Mouse (Mus musculus): ENCODE data around the gene Pde4d. TPM values are rescaled to one million over a fixed set of nuclear protein-coding genes. Genes with fewer than 3 reads are reported as not detected.
A peak's percentile ranks its signal among the peaks of the same experiment; 100 is the strongest.

Gene Pde4d
- polyA plus RNA-seq, 1 experiment = 56.2 TPM

DNA sequence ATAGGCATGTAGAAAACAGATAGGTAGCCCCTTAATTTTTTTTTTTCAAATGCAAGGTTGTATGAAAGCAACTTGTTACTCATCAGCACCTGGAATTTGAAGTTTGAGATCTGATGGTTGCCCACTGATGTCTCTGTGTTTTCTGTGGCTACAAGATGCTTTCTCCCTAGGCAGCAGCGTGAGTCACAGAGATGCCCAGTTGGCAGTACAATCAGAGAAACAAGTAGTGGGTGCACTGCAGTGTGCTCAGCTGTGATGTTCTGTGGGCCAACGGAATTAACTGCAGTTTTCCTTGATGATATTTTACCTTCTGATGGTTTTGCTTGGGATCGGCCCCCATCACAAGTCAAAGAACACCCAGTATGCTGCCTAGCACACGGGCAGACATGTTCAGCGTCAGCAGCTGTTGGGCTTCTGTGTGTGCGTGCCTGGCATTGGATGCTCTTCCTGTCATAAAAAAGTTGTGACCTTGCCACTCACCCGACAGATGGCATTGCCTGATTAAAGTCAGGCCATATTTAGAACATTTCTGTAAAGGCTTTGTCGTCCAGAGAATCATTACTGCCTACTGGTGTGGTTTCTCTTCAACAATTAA, 939.0 kb downstream of the Pde4d start:
- Histone ChIP-seq H3K4me1 (ENCODE audit: control insufficient read depth, insufficient read depth, insufficient read length, low read length) (no peaks in the 10 kb centered on the region), H3K4me3 (ENCODE audit: insufficient read depth, low read depth, low read length) (no peak overlapping the region), H3K27ac (replicated peaks; ENCODE audit: low read depth, low read length) (no peak overlapping the region)

DNA sequence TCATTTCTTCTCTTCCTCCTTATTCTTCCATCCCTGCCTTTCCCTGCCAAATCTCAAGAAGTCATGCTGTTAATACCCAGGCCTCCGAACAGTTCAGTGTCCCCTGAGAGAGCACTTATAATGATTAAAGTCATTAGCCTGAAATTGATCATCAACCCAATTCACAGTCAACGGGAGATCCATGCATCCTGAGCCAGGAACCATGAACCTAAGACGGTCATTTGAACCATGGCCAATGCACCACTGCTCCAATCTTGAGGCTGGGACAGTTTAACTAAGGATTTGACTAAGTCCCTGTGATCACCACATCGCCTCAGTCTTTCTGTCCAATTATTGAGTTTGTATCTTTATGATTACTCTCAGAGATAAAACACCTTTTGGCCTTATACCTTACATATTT, 952.6 kb downstream of the Pde4d start:
- Histone ChIP-seq H3K4me1 (ENCODE audit: control insufficient read depth, insufficient read depth, insufficient read length, low read length) (no peaks in the 10 kb centered on the region), H3K4me3 (ENCODE audit: insufficient read depth, low read depth, low read length) (no peak overlapping the region), H3K27ac (replicated peaks; ENCODE audit: low read depth, low read length) (no peak overlapping the region)

DNA sequence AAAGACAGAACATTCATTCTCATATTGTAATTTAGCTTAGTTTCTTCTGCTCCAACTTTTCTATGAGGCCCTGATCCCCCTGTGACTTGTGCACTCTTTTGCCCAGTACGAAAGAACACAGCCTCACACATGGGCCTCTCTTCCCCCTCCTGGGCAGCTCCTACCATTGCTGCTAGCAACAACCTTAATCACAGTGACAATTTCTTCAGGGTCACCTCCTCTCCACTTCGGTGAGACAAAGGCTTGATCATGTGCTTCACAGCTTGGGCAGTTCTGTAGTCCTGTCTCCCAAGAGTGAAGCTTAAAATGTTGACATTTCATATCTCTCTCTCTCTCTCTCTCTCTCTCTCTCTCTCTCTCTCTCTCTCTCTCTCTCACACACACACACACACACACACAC, 953.2 kb downstream of the Pde4d start:
- H3K4me3 ChIP-seq (ENCODE audit: insufficient read depth, low read depth, low read length) = no peak overlapping the region
- H3K4me1 ChIP-seq (ENCODE audit: control insufficient read depth, insufficient read depth, insufficient read length, low read length) = no peaks in the 10 kb centered on the region
- H3K27ac ChIP-seq (replicated peaks; ENCODE audit: low read depth, low read length) = no peak overlapping the region

DNA sequence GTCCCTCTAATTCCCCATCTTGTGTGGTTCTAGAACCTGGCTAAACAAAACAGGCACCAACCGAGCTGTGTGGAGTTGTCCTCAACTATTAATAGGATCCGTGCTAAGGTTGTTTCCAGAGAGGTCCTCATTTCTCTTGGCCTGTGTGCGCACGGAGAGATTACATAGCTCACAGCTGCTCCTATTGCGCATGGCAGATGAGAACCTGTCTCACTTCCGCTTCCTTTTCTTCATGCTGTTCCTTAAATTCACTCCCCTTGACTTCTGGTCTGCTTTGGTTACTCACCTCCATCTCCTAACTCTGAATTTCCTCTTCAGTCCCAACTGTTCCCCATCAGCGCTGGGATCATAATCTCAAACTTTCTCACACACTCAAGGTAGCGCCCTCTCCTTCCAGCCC, 956.6 kb downstream of the Pde4d start:
- H3K4me1 ChIP-seq (ENCODE audit: control insufficient read depth, insufficient read depth, insufficient read length, low read length) = no peaks in the 10 kb centered on the region
- H3K27ac ChIP-seq (replicated peaks; ENCODE audit: low read depth, low read length) = no peak overlapping the region
- H3K4me3 ChIP-seq (ENCODE audit: insufficient read depth, low read depth, low read length) = no peak overlapping the region

DNA sequence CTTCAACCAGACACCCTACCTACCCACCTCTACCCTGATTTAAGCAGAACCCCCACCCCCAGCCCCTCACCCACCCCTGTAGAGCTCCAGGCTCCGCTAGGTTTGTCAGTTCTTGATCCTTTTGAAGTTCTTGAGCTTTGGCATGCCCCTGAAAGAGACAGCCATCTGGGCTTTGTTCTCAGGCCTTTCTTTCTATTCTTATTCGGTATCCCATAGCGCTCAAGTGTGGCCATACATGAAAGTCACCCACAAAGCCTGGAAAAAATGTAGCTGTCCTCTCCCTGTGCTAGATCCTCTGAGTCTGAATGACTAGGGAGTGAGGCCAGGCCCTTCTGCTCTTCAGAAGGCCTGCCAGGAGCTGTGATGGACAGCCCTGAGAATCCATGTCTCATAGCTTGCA, 957.6 kb downstream of the Pde4d start:
- Histone ChIP-seq H3K27ac (replicated peaks; ENCODE audit: low read depth, low read length) (no peak overlapping the region), H3K4me3 (ENCODE audit: insufficient read depth, low read depth, low read length) (no peak overlapping the region), H3K4me1 (ENCODE audit: control insufficient read depth, insufficient read depth, insufficient read length, low read length) (no peaks in the 10 kb centered on the region)

DNA sequence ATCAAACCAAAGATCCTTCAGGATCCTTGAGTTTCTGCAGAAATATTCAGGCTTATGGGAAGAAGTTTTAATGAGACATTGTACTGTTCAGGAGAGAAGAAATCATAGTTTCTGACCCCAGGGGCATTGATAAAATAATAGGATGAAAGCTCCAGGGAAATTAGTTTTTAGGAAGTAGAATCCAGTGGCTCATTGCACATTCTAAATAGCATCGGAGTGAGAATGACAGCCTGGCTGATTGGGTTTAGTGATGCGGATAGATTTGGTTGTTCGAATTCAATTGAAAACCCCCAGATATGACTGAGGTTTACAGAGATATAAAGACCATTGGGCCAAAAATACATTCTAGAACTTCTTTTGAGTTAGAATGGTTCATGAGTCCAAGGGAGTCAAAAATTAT, 970.7 kb downstream of the Pde4d start:
- H3K4me1 ChIP-seq (ENCODE audit: control insufficient read depth, insufficient read depth, insufficient read length, low read length) = no peaks in the 10 kb centered on the region
- no peak overlapping the region for H3K27ac ChIP-seq (replicated peaks; ENCODE audit: low read depth, low read length)
- no peak overlapping the region for H3K4me3 ChIP-seq (ENCODE audit: insufficient read depth, low read depth, low read length)

DNA sequence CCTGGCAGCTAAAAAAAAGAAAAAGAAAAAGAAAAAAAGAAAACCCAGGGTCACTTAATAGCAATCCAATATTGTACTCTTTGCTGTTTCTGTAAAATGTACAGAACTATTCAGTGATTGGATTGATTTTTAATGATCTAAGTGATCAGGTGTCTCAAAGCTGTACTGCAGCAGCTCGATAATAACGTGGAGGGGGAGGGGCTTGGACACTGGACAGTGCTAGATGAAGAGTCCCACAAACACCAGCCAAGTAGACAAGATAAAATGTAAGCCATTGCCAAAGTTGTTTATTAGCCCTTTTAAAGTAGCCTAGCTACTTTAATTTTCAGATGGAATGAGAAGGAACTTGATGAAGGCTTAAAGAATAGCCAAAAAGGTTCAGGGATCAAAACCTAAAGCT, 975.2 kb downstream of the Pde4d start:
- H3K27ac ChIP-seq (replicated peaks; ENCODE audit: low read depth, low read length) = no peak overlapping the region
- no peak overlapping the region for H3K4me3 ChIP-seq (ENCODE audit: insufficient read depth, low read depth, low read length)
- no peaks in the 10 kb centered on the region for H3K4me1 ChIP-seq (ENCODE audit: control insufficient read depth, insufficient read depth, insufficient read length, low read length)

DNA sequence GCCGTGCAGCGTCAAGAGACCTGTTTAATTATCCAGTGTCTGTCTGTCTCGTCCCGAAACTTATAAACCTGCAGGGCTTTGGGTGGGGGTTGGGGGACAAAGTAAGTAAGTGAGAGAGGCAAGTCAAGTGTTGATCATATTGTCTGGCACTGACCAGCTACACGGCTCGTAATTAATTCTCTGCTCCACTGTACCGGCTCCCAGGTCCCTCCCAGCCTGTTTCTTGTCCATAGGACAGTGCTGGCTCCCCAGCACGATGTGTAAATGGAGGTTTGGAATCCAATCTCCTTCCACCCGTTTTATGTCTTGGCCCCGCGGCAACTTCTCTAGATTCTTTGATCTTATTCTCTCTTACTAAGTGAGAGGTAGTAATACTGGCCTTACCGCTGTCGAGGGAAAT, 975.8 kb downstream of the Pde4d start:
- Histone ChIP-seq H3K27ac (replicated peaks; ENCODE audit: low read depth, low read length) (no peak overlapping the region), H3K4me1 (ENCODE audit: control insufficient read depth, insufficient read depth, insufficient read length, low read length) (no peaks in the 10 kb centered on the region), H3K4me3 (ENCODE audit: insufficient read depth, low read depth, low read length) (no peak overlapping the region)

DNA sequence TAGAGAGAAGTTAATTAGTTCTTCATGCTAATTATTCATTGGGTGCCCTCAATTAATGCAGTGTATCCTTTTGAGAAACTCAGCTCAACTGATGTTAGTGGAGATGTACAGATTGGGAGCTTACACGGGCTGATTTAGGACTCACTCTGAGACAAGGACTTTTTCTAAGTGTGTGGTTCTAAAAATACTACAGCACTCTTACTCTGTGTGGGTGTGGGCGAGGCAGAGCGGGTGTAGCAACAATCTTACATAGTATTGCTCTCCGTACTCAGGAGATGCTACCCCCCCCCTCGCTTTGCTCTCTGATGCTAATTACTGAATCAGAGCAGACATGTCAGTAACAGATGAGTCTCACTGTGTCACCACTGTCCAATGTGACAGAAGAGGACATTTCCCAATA, 976.3 kb downstream of the Pde4d start:
- Histone ChIP-seq H3K27ac (replicated peaks; ENCODE audit: low read depth, low read length) (no peak overlapping the region), H3K4me1 (ENCODE audit: control insufficient read depth, insufficient read depth, insufficient read length, low read length) (no peaks in the 10 kb centered on the region), H3K4me3 (ENCODE audit: insufficient read depth, low read depth, low read length) (no peak overlapping the region)

DNA sequence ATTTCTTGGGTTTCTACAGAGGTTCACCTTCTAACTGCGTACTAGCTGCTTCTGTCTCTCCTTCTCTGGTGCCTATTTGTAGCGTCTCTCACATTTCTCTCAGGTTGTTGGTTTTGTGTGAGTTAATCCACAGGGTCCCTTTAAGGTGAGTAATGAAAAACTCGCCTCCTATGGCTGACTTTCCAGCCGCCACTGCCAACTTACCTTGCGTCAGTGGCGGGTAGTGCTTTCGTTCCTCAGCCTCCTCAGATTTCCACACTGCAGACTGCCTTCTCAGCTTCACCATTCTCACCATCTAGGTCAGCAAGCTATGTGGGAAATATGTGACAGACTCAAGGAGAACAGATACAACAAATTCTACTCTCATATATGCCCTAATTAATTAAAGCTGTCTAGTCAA, 977.8 kb downstream of the Pde4d start:
- H3K4me1 ChIP-seq (ENCODE audit: control insufficient read depth, insufficient read depth, insufficient read length, low read length) = no peaks in the 10 kb centered on the region
- no peak overlapping the region for H3K27ac ChIP-seq (replicated peaks; ENCODE audit: low read depth, low read length)
- no peak overlapping the region for H3K4me3 ChIP-seq (ENCODE audit: insufficient read depth, low read depth, low read length)

DNA sequence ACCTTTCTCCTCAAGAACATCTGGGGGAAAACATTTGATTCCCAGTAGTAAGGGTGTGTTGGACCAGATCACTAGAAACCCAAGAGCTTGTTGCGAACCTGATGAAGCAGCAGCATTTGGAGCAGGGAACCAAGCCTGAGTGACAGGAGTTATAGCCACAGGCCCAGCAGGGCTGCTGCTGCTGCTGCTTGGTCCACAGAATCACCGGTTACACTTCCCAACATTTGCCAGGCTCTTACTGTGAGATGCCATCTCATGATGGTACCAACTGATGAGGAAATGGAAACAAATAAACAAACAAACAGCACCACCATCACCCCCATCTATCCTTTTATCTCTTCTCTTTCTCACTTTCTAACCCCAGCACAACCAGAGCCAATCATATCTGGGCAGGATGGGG, 979.8 kb downstream of the Pde4d start:
- Histone ChIP-seq H3K4me1 (ENCODE audit: control insufficient read depth, insufficient read depth, insufficient read length, low read length) (no peaks in the 10 kb centered on the region), H3K27ac (replicated peaks; ENCODE audit: low read depth, low read length) (no peak overlapping the region), H3K4me3 (ENCODE audit: insufficient read depth, low read depth, low read length) (no peak overlapping the region)

DNA sequence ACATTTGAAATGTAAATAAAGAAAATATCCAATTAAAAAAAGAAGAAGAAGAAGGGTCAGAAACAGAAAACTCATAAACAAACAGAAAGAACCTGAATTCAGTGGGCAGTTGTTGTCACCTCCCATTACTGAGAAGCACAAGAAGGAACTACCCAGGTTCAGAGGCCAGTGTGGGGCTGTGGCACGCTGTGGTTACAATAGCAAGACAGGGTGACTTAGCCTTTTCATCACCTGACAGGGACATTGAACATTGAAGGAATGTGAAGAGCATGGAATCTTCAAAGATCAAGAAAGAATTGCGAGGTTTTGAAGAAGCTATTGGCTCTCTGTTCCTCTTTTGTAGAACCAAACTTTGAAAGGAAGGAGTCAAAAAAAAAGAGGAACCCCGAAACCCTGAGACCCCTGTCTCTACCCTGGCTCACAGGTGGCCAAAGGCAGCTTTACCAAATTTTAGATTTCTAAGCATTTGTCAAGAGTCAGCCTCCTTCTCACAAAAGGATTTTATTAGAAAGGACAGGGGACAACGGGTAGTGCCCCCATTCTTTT, 987.6 kb downstream of the Pde4d start:
- no peak overlapping the region for H3K27ac ChIP-seq (replicated peaks; ENCODE audit: low read depth, low read length)
- H3K4me1 ChIP-seq (ENCODE audit: control insufficient read depth, insufficient read depth, insufficient read length, low read length) = no peaks in the 10 kb centered on the region

DNA sequence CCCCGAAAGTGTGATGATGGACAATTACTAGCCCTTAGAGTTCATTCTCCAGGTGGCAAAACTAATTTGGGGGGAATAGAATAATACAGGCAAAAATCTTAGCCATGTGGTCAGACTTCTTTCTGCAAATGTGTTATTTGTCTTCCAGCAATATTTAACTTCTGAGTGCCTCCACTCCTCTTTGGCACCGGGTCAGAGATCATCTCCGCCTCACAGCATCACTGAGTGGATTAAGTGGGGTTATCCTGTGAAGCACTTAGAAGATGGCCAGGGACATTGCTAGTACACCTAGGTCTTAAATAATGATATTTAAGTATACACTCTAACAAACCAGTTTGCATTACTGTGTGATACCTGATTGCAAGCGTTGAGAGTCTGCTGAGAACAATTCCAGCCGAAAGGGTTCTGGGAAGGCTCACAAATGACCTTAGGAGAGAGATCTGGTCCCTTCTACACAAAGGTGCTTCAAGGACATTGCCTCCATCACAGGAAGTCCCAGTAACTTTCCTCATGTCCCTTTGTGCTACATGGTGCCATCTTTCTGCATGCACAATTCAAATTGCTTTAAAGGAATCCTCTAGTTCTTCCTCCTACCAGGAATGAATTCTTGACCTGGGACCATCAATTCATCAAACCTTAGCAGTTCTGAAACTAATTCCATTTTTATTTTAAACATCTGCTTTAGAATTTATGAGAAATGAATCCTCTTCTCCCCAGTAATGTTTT, 989.9 kb downstream of the Pde4d start:
- H3K27ac ChIP-seq (replicated peaks; ENCODE audit: low read depth, low read length) = no peak overlapping the region
- no peaks in the 10 kb centered on the region for H3K4me1 ChIP-seq (ENCODE audit: control insufficient read depth, insufficient read depth, insufficient read length, low read length)
- no peak overlapping the region for H3K4me3 ChIP-seq (ENCODE audit: insufficient read depth, low read depth, low read length)

More for the DNA sequence above, 987.6 kb downstream of the Pde4d start:
- H3K4me3 ChIP-seq (ENCODE audit: insufficient read depth, low read depth, low read length) = no peak overlapping the region

DNA sequence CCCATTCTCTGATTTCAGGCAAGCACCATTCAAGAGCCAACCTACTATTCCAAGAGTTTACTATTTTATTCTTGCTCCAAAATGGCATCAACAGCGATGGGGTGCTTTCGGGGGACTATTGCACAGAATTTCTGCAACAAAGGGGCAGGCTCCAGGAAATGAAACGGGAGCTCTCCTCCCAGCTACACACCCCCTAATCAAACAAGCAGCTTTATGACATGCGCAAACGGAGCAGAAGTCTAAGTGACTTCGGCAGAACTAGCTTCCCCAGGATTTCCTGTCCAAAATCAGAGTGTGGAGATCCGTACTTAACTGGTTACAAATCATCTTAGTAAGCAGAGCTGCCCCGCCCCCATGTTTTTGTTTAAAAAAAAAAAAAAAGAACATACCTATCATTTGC, 990.6 kb downstream of the Pde4d start:
- Histone ChIP-seq H3K4me3 (ENCODE audit: insufficient read depth, low read depth, low read length) (peak overlapping the region; percentile 70), H3K4me1 (ENCODE audit: control insufficient read depth, insufficient read depth, insufficient read length, low read length) (no peaks in the 10 kb centered on the region), H3K27ac (replicated peaks; ENCODE audit: low read depth, low read length) (no peak overlapping the region)

DNA sequence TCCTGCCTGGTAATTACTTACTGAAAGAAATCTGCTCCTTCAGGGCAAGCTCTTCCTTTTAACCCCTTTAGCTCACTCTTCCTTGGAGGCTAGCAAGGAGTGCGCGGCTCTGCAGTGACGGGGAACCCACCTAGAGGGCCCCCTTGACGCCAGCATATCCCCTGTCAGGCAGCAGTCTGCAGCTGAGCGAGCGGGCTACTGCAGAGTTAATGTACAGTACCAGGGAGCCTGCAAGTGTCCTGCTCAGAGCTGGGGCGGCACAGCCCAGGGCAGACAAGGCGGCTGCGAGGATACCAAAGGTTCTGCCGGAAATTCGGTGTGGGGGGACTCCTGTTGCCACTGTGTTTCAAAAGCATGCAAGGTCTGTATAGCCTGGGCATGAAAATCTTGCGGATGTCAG, 991.1 kb downstream of the Pde4d start:
- no peak overlapping the region for H3K27ac ChIP-seq (replicated peaks; ENCODE audit: low read depth, low read length)
- H3K4me1 ChIP-seq (ENCODE audit: control insufficient read depth, insufficient read depth, insufficient read length, low read length) = no peaks in the 10 kb centered on the region
- peak overlapping the region; percentile 70 for H3K4me3 ChIP-seq (ENCODE audit: insufficient read depth, low read depth, low read length)

DNA sequence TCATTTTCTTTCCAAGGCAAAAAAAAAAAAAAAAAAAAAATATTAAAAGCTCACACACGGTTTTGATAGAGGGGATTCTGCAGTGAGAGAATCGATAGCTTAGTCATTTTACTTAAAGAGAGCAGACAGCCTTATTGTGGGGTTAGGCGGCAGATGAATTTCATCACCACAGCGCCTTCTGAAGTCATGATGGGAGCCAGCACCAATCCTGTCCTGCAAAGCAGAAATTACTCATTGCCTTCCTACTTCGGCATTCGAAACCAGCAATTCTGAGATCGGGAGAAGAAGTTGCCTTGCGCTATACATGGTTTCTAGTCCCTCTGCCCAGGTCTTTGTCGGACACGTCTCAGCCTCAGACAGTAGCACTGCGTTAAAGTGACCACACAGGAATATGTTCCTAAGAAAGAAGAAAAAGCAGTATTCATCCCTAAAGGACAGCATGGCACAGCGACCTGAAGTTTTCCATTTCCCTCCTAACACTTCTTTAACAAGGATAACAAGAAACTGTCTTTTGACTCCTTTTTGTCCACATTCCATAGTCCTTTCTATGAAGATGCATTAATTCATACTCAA, 991.7 kb downstream of the Pde4d start:
- Histone ChIP-seq H3K4me1 (ENCODE audit: control insufficient read depth, insufficient read depth, insufficient read length, low read length) (no peaks in the 10 kb centered on the region), H3K27ac (replicated peaks; ENCODE audit: low read depth, low read length) (no peak overlapping the region), H3K4me3 (ENCODE audit: insufficient read depth, low read depth, low read length) (peak overlapping the region; percentile 70)

All from brown adipose tissue, adult 24 weeks (tissue).